Mouse (Mus musculus) embryonic facial prominence, embryonic 11.5 days (tissue): ENCODE data around the gene Gm47985. TPM values are rescaled to one million over a fixed set of nuclear protein-coding genes. Genes with fewer than 3 reads are reported as not detected.

ENCODE experiments used
- ATAC-seq: fragments of 200-750 bp; cut with Nextera tagmentation; replicated peaks from 2 replicates; pipeline ENCODE4 v1.8.0; 2017; ENCODE audit warnings: low read depth; ENCODE audit not compliant: insufficient number of reproducible peaks, low FRiP score, low TSS enrichment
- DNase-seq: peaks from one replicate; pipeline ENCODE4 v3.0.0-alpha.2; 2015; ENCODE audit warnings: low spot score
- H3K27ac ChIP-seq: fragments of 300-500 bp; sonication (generic); replicated peaks from 2 replicates; pipeline ENCODE4 v1.5.1; 2014; ENCODE audit warnings: mild to moderate bottlenecking, low read depth, low read length, control low read depth
- H3K27me3 ChIP-seq: fragments of 300-500 bp; sonication (generic); 2 replicates; pipeline ENCODE4 v1.6.1; 2014; ENCODE audit warnings: mild to moderate bottlenecking, low read length, moderate library complexity, mixed read lengths; ENCODE audit not compliant: control insufficient read depth, insufficient read depth
- H3K36me3 ChIP-seq: fragments of 300-500 bp; sonication (generic); replicated peaks from 2 replicates; pipeline ENCODE4 v1.6.1; 2014; ENCODE audit warnings: low read depth, mild to moderate bottlenecking, low read length, moderate library complexity, mixed read lengths; ENCODE audit not compliant: control insufficient read depth, insufficient read depth
- H3K4me1 ChIP-seq: fragments of 300-500 bp; sonication (generic); 2 replicates; pipeline ENCODE4 v1.6.1; 2014; ENCODE audit warnings: low read length, mixed read lengths; ENCODE audit not compliant: control insufficient read depth, insufficient read depth
- H3K4me2 ChIP-seq: fragments of 300-500 bp; sonication (generic); 2 replicates; pipeline ENCODE4 v1.6.1; 2014; ENCODE audit warnings: low read depth, mild to moderate bottlenecking, control low read depth, low read length, moderate library complexity
- H3K4me3 ChIP-seq: fragments of 300-500 bp; sonication (generic); 2 replicates; pipeline ENCODE4 v1.5.1; 2014; ENCODE audit warnings: low read depth, low read length, control low read depth
- H3K9ac ChIP-seq: fragments of 300-500 bp; sonication (generic); replicated peaks from 2 replicates; pipeline ENCODE4 v1.6.1; 2014; ENCODE audit warnings: mild to moderate bottlenecking, control low read depth, low read length
- H3K9me3 ChIP-seq: fragments of 300-500 bp; sonication (generic); replicated peaks from 2 replicates; pipeline ENCODE4 v1.6.1; 2016; ENCODE audit warnings: mild to moderate bottlenecking, low read length, inconsistent platforms, mixed read lengths; ENCODE audit not compliant: control insufficient read depth
- WGBS: fragments of 180-500 bp; shearing (Covaris S2); extraction: QIAGEN DNeasy Blood & Tissue Kit; methylation state at CpG from one replicate; pipeline ENCODE4 v1.1.7; 2014; 5-methylcytosine and 5-hydroxymethylcytosine counted together
- polyA plus RNA-seq: library from polyadenylated mRNA; unstranded; fragments of >200 nt; fragmentation: Nextera tagmentation; extraction: Ambion mirVana; gene quantifications from 2 replicates; pipeline ENCODE4 v1.2.1, GENCODE M21; 2014

The Gm47985 gene
- polyA plus RNA-seq, 1 experiment from 2014 or later: 0.66 TPM

GRCm38 (mm10) chr1:151215985-151216384 lies 33.6 kb downstream of the Gm47985 start:
- Histone ChIP-seq H3K4me2 (no peak overlapping the region), H3K27ac (no peak overlapping the region), H3K36me3 (no peaks in the 10 kb centered on the region), H3K27me3 (no peaks in the 10 kb centered on the region), H3K4me1 (no peaks in the 10 kb centered on the region), H3K4me3 (no peak overlapping the region), H3K9me3 (no peaks in the 10 kb centered on the region), H3K9ac (no peak overlapping the region)
- no peak for DNase-seq
- ATAC-seq: no peak
- WGBS: 85% methylated on average over 1 of the region's 1 CpGs

DNA sequence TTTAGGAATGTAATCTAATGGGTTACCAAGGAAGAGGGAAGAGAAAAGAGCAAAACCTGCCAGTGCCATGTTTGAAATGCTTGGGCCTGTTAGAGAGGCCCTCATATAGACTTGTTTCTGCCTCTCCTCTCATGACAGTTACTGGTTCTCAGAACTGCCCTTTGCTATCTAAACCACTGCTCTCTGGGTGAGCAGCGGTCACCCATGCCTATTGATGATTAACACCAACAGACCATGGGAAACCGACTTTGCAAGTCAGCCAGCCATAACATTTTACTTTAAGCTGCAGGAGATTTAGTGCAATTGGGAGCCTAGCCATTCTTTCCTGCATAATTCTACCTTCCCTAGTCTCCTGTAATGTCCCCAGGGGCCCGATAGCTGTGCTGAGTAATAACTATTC lies 34.1 kb downstream of the Gm47985 start:
- DNase-seq (no peak), ATAC-seq (no peak)
- no peak overlapping the region for H3K4me2 ChIP-seq
- H3K36me3 ChIP-seq: no peaks in the 10 kb centered on the region
- H3K27ac ChIP-seq: no peak overlapping the region
- no peaks in the 10 kb centered on the region for H3K9me3 ChIP-seq
- H3K4me1 ChIP-seq: no peaks in the 10 kb centered on the region
- no peak overlapping the region for H3K9ac ChIP-seq
- H3K27me3 ChIP-seq: no peaks in the 10 kb centered on the region
- 81% methylated on average over 3 of the region's 3 CpGs for WGBS
- H3K4me3 ChIP-seq: no peak overlapping the region

DNA sequence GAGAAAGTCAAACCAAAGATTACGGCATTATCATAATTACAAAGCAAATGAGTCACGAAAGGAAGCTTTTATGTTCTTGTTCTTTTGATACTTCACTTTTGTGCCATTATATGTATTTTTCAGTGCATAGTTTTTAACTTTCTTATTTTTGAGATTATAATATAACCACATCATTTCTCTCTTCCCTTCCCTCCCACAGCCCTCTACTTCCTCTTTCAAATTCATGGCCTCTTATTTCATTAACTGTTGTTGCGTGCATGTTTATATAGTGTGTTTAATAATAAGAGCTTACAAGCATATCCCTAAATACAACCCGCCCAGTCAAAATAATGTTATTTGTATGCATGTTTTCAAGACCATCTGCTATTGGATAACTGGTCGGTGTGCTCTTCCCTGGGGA lies 36.7 kb downstream of the Gm47985 start:
- no peaks in the 10 kb centered on the region for H3K9me3 ChIP-seq

DNA sequence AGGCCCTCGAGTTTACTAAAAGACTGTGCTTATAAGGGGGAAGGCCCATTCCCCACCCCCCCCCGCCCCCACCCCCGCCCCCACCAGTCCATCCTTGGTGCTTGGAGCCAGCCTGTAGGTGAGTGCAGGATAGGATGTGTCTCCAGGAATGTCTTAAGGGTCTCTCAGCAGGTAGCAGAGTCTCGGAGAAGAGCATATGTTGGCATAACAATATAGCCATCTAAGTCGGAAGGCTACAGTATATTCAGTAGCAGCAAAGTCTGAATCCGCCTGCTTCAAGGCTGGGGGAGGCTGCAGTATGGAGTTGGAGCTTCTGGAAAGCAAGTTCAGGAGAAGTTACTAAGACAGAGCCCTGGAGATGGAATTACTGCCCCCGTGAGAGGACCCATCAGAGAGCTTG lies 37.8 kb downstream of the Gm47985 start:
- Histone ChIP-seq H3K36me3 (no peaks in the 10 kb centered on the region), H3K9me3 (no peaks in the 10 kb centered on the region), H3K4me3 (no peak overlapping the region), H3K27me3 (no peaks in the 10 kb centered on the region), H3K9ac (no peak overlapping the region), H3K4me1 (no peaks in the 10 kb centered on the region), H3K27ac (no peak overlapping the region), H3K4me2 (no peak overlapping the region)
- 71% methylated on average over 7 of the region's 7 CpGs for WGBS
- ATAC-seq: no peak
- no peak for DNase-seq

More for the DNA sequence above, 36.7 kb downstream of the Gm47985 start:
- ATAC-seq: no peak
- Histone ChIP-seq H3K4me1 (no peaks in the 10 kb centered on the region), H3K9ac (no peak overlapping the region), H3K4me2 (no peak overlapping the region), H3K27me3 (no peaks in the 10 kb centered on the region), H3K36me3 (no peaks in the 10 kb centered on the region), H3K4me3 (no peak overlapping the region), H3K27ac (no peak overlapping the region)
- DNase-seq: no peak
- 94% methylated on average over 5 of the region's 5 CpGs for WGBS

DNA sequence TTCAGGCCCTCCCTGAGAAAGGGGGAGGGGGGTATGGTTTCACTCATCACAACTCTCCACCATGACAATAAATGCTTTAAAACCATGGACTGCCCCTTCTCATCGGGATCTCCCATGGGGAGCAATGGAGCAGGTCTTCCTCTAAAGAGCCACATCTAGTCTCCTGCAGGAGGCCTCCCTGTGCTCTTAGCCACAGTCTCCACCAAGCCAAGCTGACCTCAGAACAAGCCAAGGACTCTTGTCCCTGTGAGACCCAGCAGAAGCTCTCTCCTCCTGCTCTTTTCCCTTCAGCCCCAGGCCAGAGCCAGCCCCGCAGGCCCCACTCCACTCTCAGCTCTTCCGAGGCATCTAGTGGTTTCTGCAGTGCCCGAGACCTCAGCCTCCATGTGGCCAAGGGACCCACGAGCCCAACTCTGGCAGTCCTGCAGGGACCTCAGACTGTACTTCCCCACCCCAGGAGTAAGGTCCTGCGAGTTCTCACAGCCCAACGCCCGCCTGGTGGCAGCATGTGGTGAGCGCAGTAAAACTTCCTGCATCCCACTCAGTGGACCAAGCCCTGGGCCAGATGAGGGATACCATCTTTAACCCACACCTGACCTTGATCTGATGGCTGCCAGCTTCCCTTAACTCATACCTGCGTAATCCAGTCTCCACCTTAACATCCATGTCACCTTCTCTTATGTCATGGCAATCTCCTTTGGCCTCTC lies 40.4 kb downstream of the Gm47985 start:
- Histone ChIP-seq H3K9me3 (no peaks in the 10 kb centered on the region), H3K9ac (no peak overlapping the region), H3K4me1 (no peaks in the 10 kb centered on the region), H3K4me2 (no peak overlapping the region), H3K36me3 (no peaks in the 10 kb centered on the region), H3K4me3 (no peak overlapping the region), H3K27ac (no peak overlapping the region), H3K27me3 (no peaks in the 10 kb centered on the region)
- no peak for ATAC-seq
- 81% methylated on average over 10 of the region's 10 CpGs for WGBS
- no peak for DNase-seq

- no peak overlapping the region for H3K27ac ChIP-seq
- H3K9ac ChIP-seq: no peak overlapping the region
- no peak for DNase-seq
- no peak for ATAC-seq
- no peaks in the 10 kb centered on the region for H3K27me3 ChIP-seq
- no peaks in the 10 kb centered on the region for H3K4me1 ChIP-seq
- WGBS: 71% methylated on average over 1 of the region's 1 CpGs
- no peaks in the 10 kb centered on the region for H3K36me3 ChIP-seq
- H3K4me2 ChIP-seq: no peak overlapping the region
- H3K4me3 ChIP-seq: no peak overlapping the region
- no peaks in the 10 kb centered on the region for H3K9me3 ChIP-seq
Observed at GRCm38 (mm10) chr1:151223377-151223776, 41.0 kb downstream of the Gm47985 start.

DNA sequence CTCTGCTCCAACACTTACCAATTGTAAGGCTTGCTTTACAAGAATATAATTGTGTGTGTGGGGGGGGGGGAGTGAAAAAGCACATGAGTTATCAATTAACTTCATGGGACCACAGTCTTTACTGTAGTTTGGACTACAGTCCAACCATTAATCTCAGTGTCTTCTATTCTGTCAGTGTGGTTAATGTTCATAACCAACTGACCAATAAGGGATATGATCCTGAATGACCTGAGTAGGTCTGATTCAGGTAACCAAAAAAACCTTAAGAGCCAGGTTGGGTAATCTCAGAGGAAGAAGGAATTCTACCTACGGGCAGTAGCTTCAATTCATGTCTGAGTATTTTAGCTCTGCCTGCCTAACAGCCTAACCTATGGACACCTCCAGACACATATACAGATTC lies 42.2 kb downstream of the Gm47985 start:
- DNase-seq: no peak

GRCm38 (mm10) chr1:151227506-151227905 lies 45.2 kb downstream of the Gm47985 start:
- H3K4me1 ChIP-seq: no peaks in the 10 kb centered on the region
- no peaks in the 10 kb centered on the region for H3K36me3 ChIP-seq
- no peak overlapping the region for H3K27ac ChIP-seq
- DNase-seq (no peak), ATAC-seq (no peak)
- H3K4me3 ChIP-seq: no peak overlapping the region
- no peaks in the 10 kb centered on the region for H3K9me3 ChIP-seq
- no peak overlapping the region for H3K9ac ChIP-seq
- WGBS: 74% methylated on average over 8 of the region's 8 CpGs
- H3K4me2 ChIP-seq: no peak overlapping the region
- H3K27me3 ChIP-seq: no peaks in the 10 kb centered on the region

More for the DNA sequence above, 42.2 kb downstream of the Gm47985 start:
- Histone ChIP-seq H3K36me3 (no peaks in the 10 kb centered on the region), H3K4me2 (no peak overlapping the region), H3K27me3 (no peaks in the 10 kb centered on the region), H3K27ac (no peak overlapping the region), H3K9ac (no peak overlapping the region), H3K4me3 (no peak overlapping the region), H3K4me1 (no peaks in the 10 kb centered on the region), H3K9me3 (no peaks in the 10 kb centered on the region)
- 100% methylated on average over 1 of the region's 1 CpGs for WGBS
- ATAC-seq: no peak
